Mouse (Mus musculus): ENCODE data around the gene Clec11a. TPM values are rescaled to one million over a fixed set of nuclear protein-coding genes. Genes with fewer than 3 reads are reported as not detected.

Clec11a gene
- polyA plus RNA-seq, 1 experiment from 2014 or later: 6.9 TPM

Other genes starting within 250 kb of the Clec11a start
- gene Klk1b21, start 204.6 kb downstream of the Clec11a start, polyA plus RNA-seq (2015; fragmentation: Nextera tagmentation; extraction: Ambion mirVana): not detected in 2 replicates
- not detected in 2 replicates for gene Klk1b22, start 194.2 kb downstream of the Clec11a start, polyA plus RNA-seq (2015; fragmentation: Nextera tagmentation; extraction: Ambion mirVana)
- gene Klk1b16, start 170.1 kb downstream of the Clec11a start, polyA plus RNA-seq (2015; fragmentation: Nextera tagmentation; extraction: Ambion mirVana): 0.09 TPM in 1 of 2 replicates, not detected in the other
- 0.15 TPM in 1 of 2 replicates, not detected in the other for gene Klk1b24, start 118.7 kb downstream of the Clec11a start, polyA plus RNA-seq (2015; fragmentation: Nextera tagmentation; extraction: Ambion mirVana)
- 0.85 and 0.95 TPM in 2 replicates for gene Klk1b3, start 108.7 kb downstream of the Clec11a start, polyA plus RNA-seq (2015; fragmentation: Nextera tagmentation; extraction: Ambion mirVana)
- gene Klk1b4, start 99.5 kb downstream of the Clec11a start, polyA plus RNA-seq (2015; fragmentation: Nextera tagmentation; extraction: Ambion mirVana): 0.22 and 0.32 TPM in 2 replicates
- 0.13 and 0.15 TPM in 2 replicates for gene Klk1b5, start 91.0 kb downstream of the Clec11a start, polyA plus RNA-seq (2015; fragmentation: Nextera tagmentation; extraction: Ambion mirVana)
- 16.1 and 19.4 TPM in 2 replicates for gene Klk1, start 81.5 kb downstream of the Clec11a start, polyA plus RNA-seq (2015; fragmentation: Nextera tagmentation; extraction: Ambion mirVana)
- 0.17 TPM in 1 of 2 replicates, not detected in the other for gene Gm36864, start 70.7 kb downstream of the Clec11a start, polyA plus RNA-seq (2015; fragmentation: Nextera tagmentation; extraction: Ambion mirVana)
- 1.6 and 1.8 TPM in 2 replicates for gene 1700028J19Rik, start 60.2 kb downstream of the Clec11a start, polyA plus RNA-seq (2015; fragmentation: Nextera tagmentation; extraction: Ambion mirVana)
- 120 and 139 TPM in 2 replicates for gene 2410002F23Rik, start 60.2 kb downstream of the Clec11a start, polyA plus RNA-seq (2015; fragmentation: Nextera tagmentation; extraction: Ambion mirVana)
- gene Acp4, start 49.5 kb downstream of the Clec11a start, polyA plus RNA-seq (2015; fragmentation: Nextera tagmentation; extraction: Ambion mirVana): not detected in 2 replicates
- gene Gm15517, start 45.5 kb downstream of the Clec11a start, polyA plus RNA-seq (2015; fragmentation: Nextera tagmentation; extraction: Ambion mirVana): not detected in 2 replicates
- 2.2 TPM in 2 replicates for gene Shank1, start 3.4 kb upstream of the Clec11a start, polyA plus RNA-seq (2015; fragmentation: Nextera tagmentation; extraction: Ambion mirVana)
- gene Syt3, start 77.2 kb upstream of the Clec11a start, polyA plus RNA-seq (2015; fragmentation: Nextera tagmentation; extraction: Ambion mirVana): 1.6 and 1.7 TPM in 2 replicates
- gene 1700008O03Rik, start 78.9 kb upstream of the Clec11a start, polyA plus RNA-seq (2015; fragmentation: Nextera tagmentation; extraction: Ambion mirVana): 0.80 and 1.2 TPM in 2 replicates
- gene Lrrc4b, start 122.1 kb upstream of the Clec11a start, polyA plus RNA-seq (2015; fragmentation: Nextera tagmentation; extraction: Ambion mirVana): 0.70 and 0.81 TPM in 2 replicates
- 0.94 and 1.7 TPM in 2 replicates for gene Aspdh, start 158.5 kb upstream of the Clec11a start, polyA plus RNA-seq (2015; fragmentation: Nextera tagmentation; extraction: Ambion mirVana)
- gene Josd2, start 161.1 kb upstream of the Clec11a start, polyA plus RNA-seq (2015; fragmentation: Nextera tagmentation; extraction: Ambion mirVana): 91.3 and 105 TPM in 2 replicates
- 98.8 and 106 TPM in 2 replicates for gene Emc10, start 189.6 kb upstream of the Clec11a start, polyA plus RNA-seq (2015; fragmentation: Nextera tagmentation; extraction: Ambion mirVana)
- 9.1 and 12.3 TPM in 2 replicates for gene Fam71e1, start 189.7 kb upstream of the Clec11a start, polyA plus RNA-seq (2015; fragmentation: Nextera tagmentation; extraction: Ambion mirVana)
- 0.27 and 0.32 TPM in 2 replicates for gene Mybpc2, start 217.8 kb upstream of the Clec11a start, polyA plus RNA-seq (2015; fragmentation: Nextera tagmentation; extraction: Ambion mirVana)
- 0.40 and 0.42 TPM in 2 replicates for gene Spib, start 225.2 kb upstream of the Clec11a start, polyA plus RNA-seq (2015; fragmentation: Nextera tagmentation; extraction: Ambion mirVana)
- gene Pold1, start 241.9 kb upstream of the Clec11a start, polyA plus RNA-seq (2015; fragmentation: Nextera tagmentation; extraction: Ambion mirVana): 69.8 and 75.6 TPM in 2 replicates
- 62.9 and 65.0 TPM in 2 replicates for gene Nr1h2, start 247.0 kb upstream of the Clec11a start, polyA plus RNA-seq (2015; fragmentation: Nextera tagmentation; extraction: Ambion mirVana)